Mouse (Mus musculus) right cerebral cortex, adult 2 months (tissue): ENCODE results near the gene Zscan4c.
"Not testable (repeated sequence)": the region's sequence is repeated elsewhere in the genome, so short reads cannot be mapped to it uniquely, and the experiment has no call there.

ENCODE experiments used
- DNase-seq, 2 experiments: peaks; one replicate each; pipeline ENCODE4 v3.0.0; 2021 to 2022; ENCODE audit warnings: low spot score in 2 of 2

Gene Zscan4c

GRCm38 (mm10) chr7:11005445-11005844, at the start of gene Zscan4c:
Gene Zscan4c, plus strand, starts transcription at chr7:11005745.
- not testable (repeated sequence) for DNase-seq
